Mouse (Mus musculus) CD4-positive helper T cell, adult 2 months (primary cell): ENCODE results near the gene Angpt4.
A peak's percentile ranks its signal among the peaks of the same experiment; 100 is the strongest.

Experiments used
- DNase-seq: peaks from one replicate; pipeline ENCODE4 v3.0.0-alpha.2; 2012; ENCODE audit warnings: low read depth, missing footprints, low spot score

Angpt4 gene

GRCm38 (mm10) chr2:151910919-151911500, at the start of gene Angpt4:
Gene Angpt4, plus strand, starts transcription at chr2:151911210.
- no peak for DNase-seq

- no peak for DNase-seq
These were observed 48.7 kb upstream of the Angpt4 start for GRCm38 (mm10) chr2:151862257-151862810.

- no peak for DNase-seq
These were observed 46.1 kb upstream of the Angpt4 start for GRCm38 (mm10) chr2:151864941-151865340.

GRCm38 (mm10) chr2:151866487-151866886, 44.5 kb upstream of the Angpt4 start:
- peak; percentile 25 for DNase-seq

GRCm38 (mm10) chr2:151868196-151868595, 42.8 kb upstream of the Angpt4 start:
- DNase-seq = no peak

- DNase-seq = no peak
These were observed 36.5 kb upstream of the Angpt4 start for GRCm38 (mm10) chr2:151874551-151874950.

- peak; percentile 39 for DNase-seq
These were observed 35.0 kb upstream of the Angpt4 start for GRCm38 (mm10) chr2:151876012-151876485.

- DNase-seq = no peak
These were observed 32.4 kb upstream of the Angpt4 start for GRCm38 (mm10) chr2:151878645-151879044.

- no peak for DNase-seq
These were observed 31.2 kb upstream of the Angpt4 start for GRCm38 (mm10) chr2:151879760-151880159.

- no peak for DNase-seq
These were observed 20.0 kb upstream of the Angpt4 start for GRCm38 (mm10) chr2:151891031-151891430.

GRCm38 (mm10) chr2:151893122-151893774, 17.8 kb upstream of the Angpt4 start:
- DNase-seq = no peak

- DNase-seq = no peak
These were observed 16.6 kb upstream of the Angpt4 start for GRCm38 (mm10) chr2:151894209-151894980.

GRCm38 (mm10) chr2:151895911-151896310, 15.1 kb upstream of the Angpt4 start:
- no peak for DNase-seq

- DNase-seq = no peak
These were observed 12.9 kb upstream of the Angpt4 start for GRCm38 (mm10) chr2:151898106-151898505.

- DNase-seq = no peak
These were observed 10.2 kb upstream of the Angpt4 start for GRCm38 (mm10) chr2:151900845-151901244.

- DNase-seq = no peak
These were observed 7.7 kb upstream of the Angpt4 start for GRCm38 (mm10) chr2:151903267-151903666.

- DNase-seq = no peak
These were observed 7.1 kb upstream of the Angpt4 start for GRCm38 (mm10) chr2:151903933-151904332.

- DNase-seq = no peak
These were observed 6.4 kb upstream of the Angpt4 start for GRCm38 (mm10) chr2:151904636-151905035.

GRCm38 (mm10) chr2:151907020-151907419, 4.0 kb upstream of the Angpt4 start:
- no peak for DNase-seq

- DNase-seq = no peak
These were observed 1.6 kb upstream of the Angpt4 start for GRCm38 (mm10) chr2:151909386-151909785.

GRCm38 (mm10) chr2:151910498-151910897, 512 bp upstream of the Angpt4 start:
- DNase-seq = no peak

GRCm38 (mm10) chr2:151911751-151912150, 741 bp downstream of the Angpt4 start:
- no peak for DNase-seq
